Mouse (Mus musculus) stomach, embryonic 15.5 days (tissue): Measurements from ENCODE around the gene Vps54. TPM values are rescaled to one million over a fixed set of nuclear protein-coding genes. Genes with fewer than 3 reads are reported as not detected.
"Not testable (repeated sequence)": the region's sequence is repeated elsewhere in the genome, so short reads cannot be mapped to it uniquely, and the experiment has no call there.

Experiments
- ATAC-seq: fragments of 200-750 bp; cut with Nextera tagmentation; 2 replicates; pipeline ENCODE4 v1.8.0; 2017; ENCODE audit warnings: low read depth, moderate number of reproducible peaks, moderate TSS enrichment; ENCODE audit not compliant: insufficient read depth, low FRiP score
- H3K27ac ChIP-seq: fragments of 300-500 bp; sonication (generic); 2 replicates; pipeline ENCODE4 v1.5.1; 2015; ENCODE audit warnings: mild to moderate bottlenecking, inconsistent platforms
- H3K27me3 ChIP-seq: fragments of 300-500 bp; sonication (generic); replicated peaks from 2 replicates; pipeline ENCODE4 v1.6.1; 2015; ENCODE audit warnings: inconsistent platforms
- H3K36me3 ChIP-seq: fragments of 300-500 bp; sonication (generic); 2 replicates; pipeline ENCODE4 v1.6.1; 2015; ENCODE audit warnings: inconsistent platforms
- H3K4me1 ChIP-seq: fragments of 300-500 bp; sonication (generic); 2 replicates; pipeline ENCODE4 v1.6.1; 2015; ENCODE audit warnings: inconsistent platforms
- H3K4me2 ChIP-seq: fragments of 300-500 bp; sonication (generic); 2 replicates; pipeline ENCODE4 v1.6.1; 2015; ENCODE audit warnings: mild to moderate bottlenecking, inconsistent platforms
- H3K4me3 ChIP-seq: fragments of 300-500 bp; sonication (generic); replicated peaks from 2 replicates; pipeline ENCODE4 v1.5.1; 2015; ENCODE audit warnings: inconsistent platforms
- H3K9ac ChIP-seq: fragments of 300-500 bp; sonication (generic); 2 replicates; pipeline ENCODE4 v1.6.1; 2015; ENCODE audit warnings: inconsistent platforms
- H3K9me3 ChIP-seq: fragments of 300-500 bp; sonication (generic); 2 replicates; pipeline ENCODE4 v1.6.1; 2016; ENCODE audit warnings: inconsistent platforms
- WGBS: fragments of 180-500 bp; shearing (Covaris S2); methylation state at CpG from one replicate; pipeline ENCODE4 v1.1.7; 2015; 5-methylcytosine and 5-hydroxymethylcytosine counted together
- polyA plus RNA-seq: library from polyadenylated mRNA; unstranded; fragments of >200 nt; fragmentation: Nextera tagmentation; extraction: Ambion mirVana; gene quantifications from 2 replicates; pipeline ENCODE4 v1.2.1, GENCODE M21; 2015

Gene Vps54
- polyA plus RNA-seq, 1 experiment from 2014 or later, result 11.2 TPM

- ATAC-seq, result no peak
- WGBS, result 90% methylated on average over 1 of the region's 1 CpGs
- no peaks in the 10 kb centered on the region for H3K36me3 ChIP-seq
- no peak overlapping the region for H3K9ac ChIP-seq
- H3K4me1 ChIP-seq, result no peaks in the 10 kb centered on the region
- no peak overlapping the region for H3K4me2 ChIP-seq
- H3K4me3 ChIP-seq, result no peak overlapping the region
- no peaks in the 10 kb centered on the region for H3K27me3 ChIP-seq
- no peaks in the 10 kb centered on the region for H3K9me3 ChIP-seq
- H3K27ac ChIP-seq, result no peak overlapping the region
Observed at GRCm38 (mm10) chr11:21247940-21248339, 8.9 kb downstream of the Vps54 start.

- no peak overlapping the region for H3K4me3 ChIP-seq
Observed at GRCm38 (mm10) chr11:21250366-21250765, 11.3 kb downstream of the Vps54 start.

GRCm38 (mm10) chr11:21258611-21259010, 19.5 kb downstream of the Vps54 start:
- H3K9ac ChIP-seq, H3K4me1 ChIP-seq, H3K27ac ChIP-seq, H3K36me3 ChIP-seq, H3K4me3 ChIP-seq, H3K27me3 ChIP-seq, ATAC-seq, H3K9me3 ChIP-seq, H3K4me2 ChIP-seq: not testable (repeated sequence)
- 96% methylated on average over 10 of the region's 10 CpGs for WGBS

More at GRCm38 (mm10) chr11:21250366-21250765, 11.3 kb downstream of the Vps54 start:
- H3K4me1 ChIP-seq, result no peaks in the 10 kb centered on the region
- H3K27me3 ChIP-seq, result no peaks in the 10 kb centered on the region
- H3K4me2 ChIP-seq, result no peak overlapping the region
- no peak overlapping the region for H3K9ac ChIP-seq
- no peak for ATAC-seq
- H3K9me3 ChIP-seq, result no peaks in the 10 kb centered on the region
- WGBS, result 82% methylated on average over 1 of the region's 1 CpGs
- H3K36me3 ChIP-seq, result no peaks in the 10 kb centered on the region
- H3K27ac ChIP-seq, result no peak overlapping the region

DNA sequence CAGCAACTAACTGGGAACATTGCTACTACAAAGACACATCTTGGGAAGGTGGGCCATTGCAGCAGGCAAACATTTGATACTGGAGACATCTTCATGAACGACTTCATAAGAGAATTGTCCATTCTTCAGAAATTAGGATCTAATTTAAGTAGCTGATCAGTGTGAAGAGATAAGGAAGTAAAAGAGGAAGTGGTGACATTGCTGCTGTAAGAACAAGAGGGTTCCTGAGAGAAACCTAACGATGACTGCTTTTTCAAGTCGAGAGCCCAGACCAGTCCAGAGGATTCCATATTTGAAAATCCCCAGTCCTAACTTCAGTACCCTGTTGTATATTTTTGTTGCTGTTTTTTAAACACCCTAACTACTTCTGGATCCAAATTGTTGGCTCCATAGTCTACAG, 26.3 kb downstream of the Vps54 start:
- Histone ChIP-seq H3K27me3 (no peaks in the 10 kb centered on the region), H3K9ac (no peak overlapping the region), H3K4me3 (no peak overlapping the region), H3K27ac (no peak overlapping the region), H3K4me1 (no peaks in the 10 kb centered on the region), H3K4me2 (no peak overlapping the region), H3K36me3 (peaks cover 5% of the 10 kb centered on the region; the same call in 1 of the 2 replicates), H3K9me3 (no peaks in the 10 kb centered on the region)
- 81% methylated on average over 3 of the region's 3 CpGs for WGBS
- no peak for ATAC-seq

GRCm38 (mm10) chr11:21276151-21276550, 37.1 kb downstream of the Vps54 start:
- H3K27me3 ChIP-seq, result no peaks in the 10 kb centered on the region
- H3K4me2 ChIP-seq, result no peak overlapping the region
- 86% methylated on average over 2 of the region's 2 CpGs for WGBS
- H3K4me3 ChIP-seq, result no peak overlapping the region
- 0 out of 2 replicates have a peak, but pooled peaks cover 6% of the 10 kb centered on the region for H3K36me3 ChIP-seq
- no peak for ATAC-seq
- no peak overlapping the region for H3K27ac ChIP-seq
- H3K9ac ChIP-seq, result no peak overlapping the region
- no peaks in the 10 kb centered on the region for H3K9me3 ChIP-seq
- no peaks in the 10 kb centered on the region for H3K4me1 ChIP-seq

- H3K27me3 ChIP-seq, result no peaks in the 10 kb centered on the region
- WGBS, result 64% methylated on average over 3 of the region's 3 CpGs
- H3K36me3 ChIP-seq, result no peaks in the 10 kb centered on the region
- H3K4me3 ChIP-seq, result no peak overlapping the region
- no peaks in the 10 kb centered on the region for H3K9me3 ChIP-seq
- no peak overlapping the region for H3K9ac ChIP-seq
- no peak for ATAC-seq
- H3K27ac ChIP-seq, result no peak overlapping the region
- no peak overlapping the region for H3K4me2 ChIP-seq
- no peaks in the 10 kb centered on the region for H3K4me1 ChIP-seq
Observed at GRCm38 (mm10) chr11:21286391-21286790, 47.3 kb downstream of the Vps54 start.

GRCm38 (mm10) chr11:21288153-21288552, 49.1 kb downstream of the Vps54 start:
- WGBS, result 89% methylated on average over 2 of the region's 2 CpGs
- not testable (repeated sequence) for H3K27ac ChIP-seq, H3K4me1 ChIP-seq, H3K27me3 ChIP-seq, H3K9me3 ChIP-seq, H3K9ac ChIP-seq, H3K36me3 ChIP-seq, H3K4me3 ChIP-seq, ATAC-seq, H3K4me2 ChIP-seq

GRCm38 (mm10) chr11:21295486-21295885, 56.4 kb downstream of the Vps54 start:
- no peak overlapping the region for H3K27ac ChIP-seq
- peaks cover 5% of the 10 kb centered on the region; the same call in 1 of the 2 replicates for H3K36me3 ChIP-seq
- WGBS, result 82% methylated on average over 5 of the region's 5 CpGs
- ATAC-seq, result no peak
- H3K4me2 ChIP-seq, result no peak overlapping the region
- H3K4me1 ChIP-seq, result no peaks in the 10 kb centered on the region
- no peak overlapping the region for H3K9ac ChIP-seq
- no peak overlapping the region for H3K4me3 ChIP-seq
- no peaks in the 10 kb centered on the region for H3K27me3 ChIP-seq
- no peaks in the 10 kb centered on the region for H3K9me3 ChIP-seq

DNA sequence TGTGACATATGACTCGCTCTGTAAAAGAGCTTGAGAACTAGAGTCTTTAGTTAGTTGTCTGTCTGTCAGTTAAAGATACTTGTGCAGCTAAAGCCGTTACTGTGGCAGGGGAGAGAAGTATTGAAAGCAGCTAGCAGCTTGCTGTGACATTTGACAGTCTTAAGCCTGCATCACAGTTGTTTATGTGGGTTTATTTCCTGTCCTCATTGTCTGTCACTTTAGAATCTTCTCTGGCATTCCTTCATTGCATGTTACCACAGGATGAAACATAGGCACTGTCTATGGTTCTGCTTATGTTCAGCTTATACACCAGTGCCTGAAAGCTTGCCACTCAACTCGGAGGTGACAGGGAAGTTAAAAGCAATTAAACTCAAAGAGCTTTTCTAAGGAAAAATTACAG, 64.5 kb downstream of the Vps54 start:
- H3K4me3 ChIP-seq, result no peak overlapping the region
- WGBS, result 74% methylated on average over 3 of the region's 3 CpGs
- no peak overlapping the region for H3K27ac ChIP-seq
- H3K4me1 ChIP-seq, result no peaks in the 10 kb centered on the region
- peaks cover 7% of the 10 kb centered on the region; the same call in 1 of the 2 replicates for H3K36me3 ChIP-seq
- no peak for ATAC-seq
- no peak overlapping the region for H3K9ac ChIP-seq
- H3K27me3 ChIP-seq, result no peaks in the 10 kb centered on the region
- no peak overlapping the region for H3K4me2 ChIP-seq
- no peaks in the 10 kb centered on the region for H3K9me3 ChIP-seq

DNA sequence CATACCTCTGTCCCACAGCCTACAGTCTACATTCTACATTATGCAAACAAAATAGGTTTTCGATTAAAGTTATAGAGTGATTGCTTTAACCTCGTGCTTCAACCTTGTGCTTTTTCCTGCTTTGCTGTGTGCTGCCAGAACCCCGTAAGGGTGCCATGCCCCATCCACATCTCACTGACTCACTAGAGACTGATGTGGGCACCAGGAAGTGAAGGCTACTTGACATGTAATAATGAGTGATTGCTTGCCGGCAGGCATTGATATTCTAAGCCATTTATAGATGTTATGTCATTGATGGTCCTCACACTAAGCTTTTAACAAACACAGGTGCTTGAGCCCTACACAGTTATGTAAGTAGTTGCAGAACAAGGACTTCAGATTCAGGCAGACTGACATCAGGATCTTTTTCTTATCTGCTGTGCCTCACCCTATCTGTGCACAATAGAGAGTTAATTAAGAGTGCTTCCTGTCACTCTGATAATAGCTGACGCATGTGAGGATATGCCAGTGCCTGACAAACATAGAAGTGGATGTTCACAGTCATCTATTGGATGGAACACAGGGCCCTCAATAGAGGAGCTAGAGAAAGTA, 68.1 kb downstream of the Vps54 start:
- ATAC-seq, result no peak
- Histone ChIP-seq H3K9me3 (no peaks in the 10 kb centered on the region), H3K4me3 (no peak overlapping the region), H3K36me3 (peaks cover 9% of the 10 kb centered on the region; the same call in 1 of the 2 replicates), H3K27me3 (no peaks in the 10 kb centered on the region), H3K9ac (no peak overlapping the region), H3K4me1 (no peaks in the 10 kb centered on the region), H3K4me2 (no peak overlapping the region), H3K27ac (no peak overlapping the region)
- WGBS, result 70% methylated on average over 5 of the region's 5 CpGs

GRCm38 (mm10) chr11:21308119-21308518, 69.0 kb downstream of the Vps54 start:
- H3K27ac ChIP-seq, result no peak overlapping the region
- H3K4me1 ChIP-seq, result no peaks in the 10 kb centered on the region
- 80% methylated on average over 5 of the region's 5 CpGs for WGBS
- ATAC-seq, result no peak
- H3K27me3 ChIP-seq, result no peaks in the 10 kb centered on the region
- H3K4me2 ChIP-seq, result no peak overlapping the region
- H3K36me3 ChIP-seq, result peaks cover 9% of the 10 kb centered on the region; the same call in 1 of the 2 replicates
- H3K4me3 ChIP-seq, result no peak overlapping the region
- no peaks in the 10 kb centered on the region for H3K9me3 ChIP-seq
- H3K9ac ChIP-seq, result no peak overlapping the region

- Histone ChIP-seq H3K36me3 (peaks cover 9% of the 10 kb centered on the region; the same call in 1 of the 2 replicates), H3K9me3 (no peaks in the 10 kb centered on the region), H3K4me1 (no peaks in the 10 kb centered on the region), H3K27ac (no peak overlapping the region), H3K4me3 (no peak overlapping the region), H3K27me3 (no peaks in the 10 kb centered on the region), H3K9ac (no peak overlapping the region), H3K4me2 (no peak overlapping the region)
- no peak for ATAC-seq
- 67% methylated on average over 6 of the region's 6 CpGs for WGBS
Observed at GRCm38 (mm10) chr11:21309516-21309915, 70.4 kb downstream of the Vps54 start.
